Mouse (Mus musculus) WW6 (cell line): ENCODE measurements around the gene Me3.

Source experiments
- DNase-seq: peaks from one replicate; pipeline ENCODE4 v3.0.0-alpha.2; 2013; ENCODE audit warnings: low read depth, low spot score

Me3 gene

DNA sequence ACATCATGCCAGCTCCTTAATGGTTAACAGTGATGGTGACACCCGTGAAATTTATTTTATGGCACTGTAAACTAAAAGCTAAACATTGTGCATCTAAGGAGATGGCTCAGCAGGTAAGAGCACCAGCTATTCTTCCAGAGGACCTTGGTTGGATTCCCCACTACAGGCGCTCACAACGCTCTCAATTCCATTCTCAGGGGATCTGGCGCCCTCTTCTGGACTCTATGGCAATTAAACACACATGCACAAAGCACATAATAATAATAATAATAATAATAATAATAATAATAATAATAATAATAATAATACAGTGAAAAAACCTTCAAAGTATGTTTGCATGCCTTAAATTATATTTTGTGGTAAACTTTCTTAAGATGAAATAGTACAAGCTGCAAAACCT, 259.7 kb downstream of the Me3 start:
- no peak for DNase-seq

DNA sequence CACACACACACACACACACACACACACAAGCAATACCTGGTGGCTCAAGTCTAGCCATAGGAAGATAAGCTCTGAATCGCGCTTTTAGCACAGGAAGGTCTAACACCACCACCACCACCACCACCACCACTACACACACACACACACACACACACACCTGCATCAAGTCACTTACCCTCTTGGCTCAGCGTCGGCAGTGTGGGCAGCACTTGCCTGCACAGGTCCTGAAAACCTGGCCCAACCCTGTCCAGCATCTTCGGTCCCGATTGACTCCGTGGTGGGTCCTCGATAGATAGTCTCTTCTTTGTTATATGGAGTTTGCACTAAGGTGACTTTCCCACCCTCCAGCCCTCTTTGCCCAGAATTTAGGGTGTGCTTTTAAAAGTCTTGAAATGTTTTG, 270.8 kb downstream of the Me3 start:
- DNase-seq = no peak

DNA sequence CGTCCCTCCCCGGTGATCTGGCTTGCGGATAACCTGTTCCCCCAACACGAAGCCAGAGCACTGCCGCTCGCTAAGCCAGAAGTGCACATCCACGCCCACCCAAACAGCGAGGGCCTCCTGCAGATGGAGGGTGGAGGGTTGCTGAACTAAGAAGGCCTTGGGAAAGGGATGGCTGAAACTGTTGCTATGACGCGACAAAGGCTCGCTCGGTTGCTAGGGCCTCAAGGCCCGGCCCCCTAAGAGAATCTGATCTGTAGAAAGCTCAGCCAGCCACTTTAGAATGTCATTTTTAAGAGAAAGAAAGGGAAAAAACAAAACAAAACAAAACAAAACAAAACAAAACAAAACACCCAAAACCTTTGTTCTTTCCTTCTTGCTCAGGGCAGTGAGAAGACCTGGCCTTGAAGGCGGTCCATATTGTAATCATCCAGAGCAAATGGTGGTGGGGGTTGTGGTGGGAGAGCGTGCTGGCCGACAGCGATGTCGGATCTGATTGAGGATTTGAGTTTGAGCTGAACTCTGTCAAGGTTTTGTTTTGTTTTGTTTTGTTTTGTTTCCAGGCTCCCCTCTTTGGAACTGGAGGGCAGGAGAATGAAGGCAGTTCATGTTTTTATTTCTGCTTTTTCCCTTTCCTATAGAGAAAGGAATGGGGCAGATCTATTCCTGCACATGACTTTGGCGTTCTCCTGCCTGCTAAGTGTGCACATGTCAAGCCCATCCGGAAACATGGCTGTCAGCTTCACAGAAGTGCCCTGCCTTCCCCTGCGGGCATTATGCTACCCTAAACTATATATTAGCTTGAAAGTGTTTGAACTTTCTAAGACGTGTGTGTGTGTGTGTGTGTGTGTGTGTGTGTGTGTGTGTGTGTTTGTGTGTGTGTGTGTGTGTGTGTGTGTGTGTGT, 271.5 kb downstream of the Me3 start, which contains the start of gene Ccdc81:
TSS of gene Ccdc81 (minus strand) at position 188 of the 902 bp plus-strand sequence.
- peak; percentile 24 for DNase-seq
